9 mouse cellular contexts compared by ENCODE assay signal in genomic region chr8:91558408-91558807, GRCm38 (mm10).
DNase-seq lines count a peak whose midpoint lies in the region.
"Had no signal": no experiment of that assay in that cellular context is flagged by ENCODE, and none has a peak within 500 bp of the region (broad histone marks: within the 10 kb centered on the region; RNA-seq: fewer than 3 reads in every experiment).

No protein-coding gene starts in this region.

- DNase-seq in kidney, postnatal 25 days = peak; percentile 37 to 76
- DNase-seq in kidney, postnatal 10 days = no peak
- peak; percentile 49 for DNase-seq in cerebellum, adult 8-10 months
- DNase-seq in heart, adult 9 months (ENCODE audit: low spot score in 2 of 2) = peak; percentile 27 to 53
- peak; percentile 71 for DNase-seq in heart, postnatal 4 days
- no peak for DNase-seq in neural tube, embryonic 10.5 days (ENCODE audit: extremely low spot score, low spot score)
- DNase-seq in T-cell, adult 2 months (ENCODE audit: low spot score) = no peak
- DNase-seq in retina, embryonic 14.5 days (ENCODE audit: low spot score) = no peak
- DNase-seq: right cerebral cortex, postnatal 4 days had no signal

Comparison
In these comparisons a context has a peak if more than half of its experiments do, and no peak if none do; other contexts are left out.
1. DNase-seq: peak in kidney, postnatal 25 days (2 of 2), cerebellum, adult 8-10 months (single experiment), heart, adult 9 months (2 of 2) and heart, postnatal 4 days (single experiment); none in kidney, postnatal 10 days (single experiment), neural tube, embryonic 10.5 days (single experiment), T-cell, adult 2 months (single experiment) and retina, embryonic 14.5 days (single experiment).